Mouse (Mus musculus) neural tube, embryonic 14.5 days (tissue): ENCODE measurements around the gene Capn2. TPM values are rescaled to one million over a fixed set of nuclear protein-coding genes. Genes with fewer than 3 reads are reported as not detected.

ENCODE experiments used
- ATAC-seq: fragments of 200-750 bp; cut with Nextera tagmentation; 2 replicates; pipeline ENCODE4 v1.8.0; 2017; ENCODE audit warnings: low read depth, mild to moderate bottlenecking, moderate TSS enrichment, moderate library complexity
- H3K27ac ChIP-seq: fragments of 300-500 bp; sonication (generic); 2 replicates; pipeline ENCODE4 v1.5.1; 2014; ENCODE audit warnings: low read depth, mild to moderate bottlenecking, control low read depth, low read length, moderate library complexity, mixed read lengths
- H3K27me3 ChIP-seq: fragments of 300-500 bp; sonication (generic); 2 replicates; pipeline ENCODE4 v1.6.1; 2014; ENCODE audit warnings: low read length; ENCODE audit not compliant: control insufficient read depth, insufficient read depth
- H3K36me3 ChIP-seq: fragments of 300-500 bp; sonication (generic); 2 replicates; pipeline ENCODE4 v1.6.1; 2014; ENCODE audit warnings: low read length, mixed read lengths; ENCODE audit not compliant: control insufficient read depth, insufficient read depth
- H3K4me1 ChIP-seq: fragments of 300-500 bp; sonication (generic); 2 replicates; pipeline ENCODE4 v1.6.1; 2014; ENCODE audit warnings: low read length; ENCODE audit not compliant: control insufficient read depth, insufficient read depth
- H3K4me2 ChIP-seq: fragments of 300-500 bp; sonication (generic); 2 replicates; pipeline ENCODE4 v1.6.1; 2014; ENCODE audit warnings: mild to moderate bottlenecking, low read depth, low read length, control low read depth
- H3K4me3 ChIP-seq: fragments of 300-500 bp; sonication (generic); 2 replicates; pipeline ENCODE4 v1.5.1; 2014; ENCODE audit warnings: low read depth, low read length, control low read depth, mixed read lengths
- H3K9ac ChIP-seq: fragments of 300-500 bp; sonication (generic); replicated peaks from 2 replicates; pipeline ENCODE4 v1.6.1; 2014; ENCODE audit warnings: low read depth, mild to moderate bottlenecking, control low read depth, low read length, mixed read lengths
- H3K9me3 ChIP-seq: fragments of 300-500 bp; sonication (generic); 2 replicates; pipeline ENCODE4 v1.6.1; 2016; ENCODE audit warnings: low read length; ENCODE audit not compliant: control insufficient read depth
- WGBS: fragments of 180-500 bp; shearing (Covaris S2); extraction: QIAGEN DNeasy Blood & Tissue Kit; methylation state at CpG from one replicate; pipeline ENCODE4 v1.1.7; 2014; 5-methylcytosine and 5-hydroxymethylcytosine counted together
- polyA plus RNA-seq: library from polyadenylated mRNA; unstranded; fragments of >200 nt; fragmentation: Nextera tagmentation; extraction: Ambion mirVana; gene quantifications from 2 replicates; pipeline ENCODE4 v1.2.1, GENCODE M21; 2014

The Capn2 gene
- polyA plus RNA-seq, 1 experiment from 2014 or later = 64.8 TPM

DNA sequence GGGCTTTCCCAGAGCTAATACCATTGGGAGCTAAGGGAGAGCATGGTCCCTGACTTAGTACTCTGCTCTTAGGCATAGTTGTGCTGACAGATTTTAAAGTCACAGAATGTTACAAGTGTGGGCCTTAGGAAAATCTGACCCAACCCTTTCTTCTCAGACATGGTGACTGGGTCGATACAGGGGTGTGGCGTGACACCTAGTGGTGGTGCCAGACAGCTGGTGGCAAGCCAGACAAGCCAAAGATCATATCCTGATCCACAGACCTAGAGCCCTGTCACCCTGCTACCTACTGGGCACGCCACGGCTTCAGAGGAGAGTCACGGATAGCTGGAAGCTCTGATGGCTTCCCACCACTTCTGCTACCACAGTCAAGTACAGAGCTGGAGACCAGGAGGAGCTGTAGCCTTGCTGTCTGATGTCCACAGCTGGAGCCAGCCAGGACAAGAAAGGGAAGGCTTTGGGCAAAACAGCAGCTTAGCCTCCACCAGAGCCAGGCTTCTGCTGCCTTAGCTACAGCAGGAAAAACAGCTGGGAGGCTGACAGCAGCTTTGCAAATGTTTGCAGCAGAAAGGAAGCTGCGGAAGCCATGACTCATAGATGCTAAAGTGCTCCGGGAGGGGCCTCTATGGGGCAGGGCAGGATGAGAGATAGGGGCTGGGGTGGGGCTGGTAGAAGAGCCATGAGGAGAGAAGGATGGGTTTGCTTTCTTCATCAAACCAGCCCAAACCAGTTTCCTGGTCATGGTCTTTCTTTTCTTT is 11.0 kb downstream of the Capn2 start:
- Histone ChIP-seq H3K9me3 (no peaks in the 10 kb centered on the region), H3K4me3 (no peak overlapping the region), H3K27ac (no peak overlapping the region), H3K9ac (no peak overlapping the region), H3K27me3 (no peaks in the 10 kb centered on the region), H3K36me3 (peaks cover 15% of the 10 kb centered on the region), H3K4me2 (no peak overlapping the region), H3K4me1 (peaks cover 11% of the 10 kb centered on the region)
- WGBS = 71% methylated on average over 7 of the region's 7 CpGs
- peak; percentile 38; the same call in 1 of the 2 replicates for ATAC-seq

DNA sequence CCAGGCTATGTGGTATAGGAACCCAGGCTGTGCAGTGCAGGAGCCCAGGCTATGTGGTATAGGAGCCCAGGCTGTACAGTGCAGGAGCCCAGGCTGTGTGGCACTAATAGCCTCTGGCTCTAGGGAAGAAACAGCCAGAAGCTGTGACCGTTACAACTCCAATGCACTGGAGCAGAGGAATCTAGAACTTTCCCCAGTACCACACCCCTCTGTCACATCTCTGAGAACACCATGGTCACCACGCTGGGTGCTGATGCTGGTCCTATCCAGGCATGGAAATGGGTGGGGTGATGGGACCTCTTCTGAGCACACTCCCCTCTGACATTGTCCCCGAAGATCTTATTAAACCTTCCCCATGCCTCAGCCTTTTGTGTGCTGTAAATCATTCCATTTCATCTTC is 12.1 kb downstream of the Capn2 start:
- peaks cover 3% of the 10 kb centered on the region for H3K36me3 ChIP-seq
- H3K9me3 ChIP-seq = no peaks in the 10 kb centered on the region
- H3K27me3 ChIP-seq = no peaks in the 10 kb centered on the region
- no peak overlapping the region for H3K4me2 ChIP-seq
- no peak overlapping the region for H3K4me3 ChIP-seq
- no peak for ATAC-seq
- peaks cover 11% of the 10 kb centered on the region for H3K4me1 ChIP-seq
- H3K9ac ChIP-seq = no peak overlapping the region
- no peak overlapping the region for H3K27ac ChIP-seq
- 95% methylated on average over 3 of the region's 3 CpGs for WGBS

DNA sequence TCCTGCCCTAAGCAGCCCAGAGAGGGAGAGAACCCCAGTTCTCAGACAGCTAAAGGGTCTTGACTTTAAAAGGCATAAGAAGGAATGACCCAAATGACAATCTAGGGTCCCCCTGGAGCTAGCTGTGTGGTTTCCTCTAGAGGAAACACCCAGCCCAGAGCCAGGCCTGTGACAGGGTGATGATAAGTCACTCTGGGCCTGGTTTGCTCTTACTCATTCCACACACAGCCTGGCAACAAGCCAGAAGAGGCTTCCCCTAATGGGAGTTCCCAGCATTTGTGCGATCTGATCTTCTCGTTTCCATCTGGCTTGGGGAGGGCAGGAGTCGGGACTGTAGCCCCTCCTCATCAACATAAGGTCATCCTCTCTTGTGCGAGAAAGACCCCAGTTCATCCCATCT is 13.2 kb downstream of the Capn2 start:
- no peak for ATAC-seq
- Histone ChIP-seq H3K27me3 (no peaks in the 10 kb centered on the region), H3K9me3 (no peaks in the 10 kb centered on the region), H3K4me2 (no peak overlapping the region), H3K4me3 (no peak overlapping the region), H3K4me1 (peaks cover 11% of the 10 kb centered on the region), H3K27ac (peak overlapping the region; percentile 44; the same call in 1 of the 2 replicates), H3K9ac (no peak overlapping the region), H3K36me3 (no peaks in the 10 kb centered on the region; the same call in 1 of the 2 replicates)
- 15% methylated on average over 4 of the region's 4 CpGs for WGBS

DNA sequence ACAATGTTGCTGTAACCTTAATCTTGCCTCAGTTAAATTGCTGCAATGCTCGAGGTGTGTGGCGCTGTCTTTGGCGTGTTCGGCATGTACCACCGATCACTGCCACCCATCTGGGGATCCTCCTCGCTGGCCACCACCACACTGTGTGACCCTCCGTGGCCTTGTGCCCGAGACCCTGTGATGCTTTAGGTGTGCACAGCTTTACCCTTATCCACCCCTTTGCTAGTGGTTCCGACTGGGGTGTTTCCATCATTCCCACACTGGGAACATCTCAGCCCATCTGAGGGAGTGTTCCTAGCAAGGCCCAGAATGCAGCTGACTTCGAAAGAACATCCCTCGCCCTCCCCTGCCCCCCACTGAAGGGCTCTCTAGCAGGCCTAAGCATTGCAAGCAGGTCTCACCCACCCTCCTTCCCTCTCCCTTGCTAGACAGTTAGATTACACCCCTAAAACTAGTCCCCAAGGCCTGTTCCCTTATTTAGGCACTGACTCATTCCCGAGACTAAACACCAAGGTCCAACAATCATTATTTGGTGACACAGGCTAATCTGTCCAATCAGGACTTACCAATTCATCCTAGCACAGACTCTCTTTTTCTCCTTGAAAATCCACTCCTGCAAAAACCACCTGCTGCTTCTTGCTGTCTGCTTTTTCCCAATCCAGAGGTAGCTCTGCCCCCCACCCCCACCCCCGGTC is 14.1 kb downstream of the Capn2 start:
- H3K27me3 ChIP-seq = no peaks in the 10 kb centered on the region
- H3K9ac ChIP-seq = no peak overlapping the region
- 88% methylated on average over 13 of the region's 13 CpGs for WGBS
- no peak overlapping the region for H3K4me3 ChIP-seq
- H3K4me1 ChIP-seq = peaks cover 11% of the 10 kb centered on the region
- no peak for ATAC-seq
- H3K4me2 ChIP-seq = no peak overlapping the region
- H3K36me3 ChIP-seq = no peaks in the 10 kb centered on the region
- H3K9me3 ChIP-seq = no peaks in the 10 kb centered on the region
- 0 out of 2 replicates have a peak overlapping the region, but pooled peaks have one; percentile 44 for H3K27ac ChIP-seq

GRCm38 (mm10) chr1:182502491-182503050 is 14.8 kb downstream of the Capn2 start:
- H3K36me3 ChIP-seq = no peaks in the 10 kb centered on the region
- no peak overlapping the region for H3K9ac ChIP-seq
- ATAC-seq = no peak
- no peaks in the 10 kb centered on the region for H3K27me3 ChIP-seq
- no peak overlapping the region for H3K4me2 ChIP-seq
- no peak overlapping the region for H3K4me3 ChIP-seq
- WGBS = 94% methylated on average over 7 of the region's 7 CpGs
- no peaks in the 10 kb centered on the region for H3K9me3 ChIP-seq
- peaks cover 11% of the 10 kb centered on the region for H3K4me1 ChIP-seq
- no peak overlapping the region for H3K27ac ChIP-seq

DNA sequence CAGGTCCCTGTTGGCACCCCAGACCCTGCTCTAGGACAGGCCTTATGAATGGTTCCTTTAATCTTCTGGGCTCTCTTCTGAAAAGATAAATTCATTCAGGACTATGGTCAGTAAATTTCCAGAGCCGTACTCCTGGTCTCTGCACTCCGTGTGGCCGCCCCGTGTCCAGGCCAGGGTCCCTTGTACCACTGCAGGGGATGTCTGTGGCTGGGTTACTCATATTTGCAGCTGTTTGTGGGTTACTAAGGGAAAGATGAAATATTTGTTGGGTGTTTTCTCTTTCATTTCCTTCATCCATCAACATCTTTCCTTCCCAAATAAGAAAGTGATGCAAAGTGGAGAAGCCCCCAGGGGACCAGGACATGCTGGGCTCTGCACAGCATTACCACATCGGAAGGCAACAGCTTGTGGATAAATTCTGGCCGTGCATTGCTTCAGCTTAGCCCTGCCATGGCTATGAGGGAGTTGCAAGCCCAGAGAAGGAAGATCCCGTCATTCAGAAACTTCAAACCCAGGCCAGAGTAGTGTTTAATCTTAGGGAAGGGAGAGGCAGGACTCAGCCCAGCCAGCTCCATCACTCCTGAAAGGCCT is 15.5 kb downstream of the Capn2 start:
- Histone ChIP-seq H3K27me3 (no peaks in the 10 kb centered on the region), H3K36me3 (no peaks in the 10 kb centered on the region), H3K4me3 (no peak overlapping the region), H3K9me3 (no peaks in the 10 kb centered on the region), H3K27ac (no peak overlapping the region), H3K4me2 (no peak overlapping the region), H3K9ac (no peak overlapping the region), H3K4me1 (peaks cover 11% of the 10 kb centered on the region)
- 81% methylated on average over 7 of the region's 7 CpGs for WGBS
- ATAC-seq = no peak

GRCm38 (mm10) chr1:182500843-182501242 is 16.6 kb downstream of the Capn2 start:
- no peaks in the 10 kb centered on the region for H3K36me3 ChIP-seq
- H3K4me2 ChIP-seq = no peak overlapping the region
- WGBS = 83% methylated on average over 4 of the region's 4 CpGs

GRCm38 (mm10) chr1:182500224-182500623 is 17.2 kb downstream of the Capn2 start:
- no peak for ATAC-seq
- 68% methylated on average over 4 of the region's 4 CpGs for WGBS
- Histone ChIP-seq H3K36me3 (no peaks in the 10 kb centered on the region), H3K9me3 (no peaks in the 10 kb centered on the region), H3K4me2 (no peak overlapping the region), H3K27ac (no peak overlapping the region), H3K27me3 (no peaks in the 10 kb centered on the region), H3K4me3 (no peak overlapping the region), H3K4me1 (peaks cover 11% of the 10 kb centered on the region), H3K9ac (no peak overlapping the region)

More at GRCm38 (mm10) chr1:182500843-182501242, 16.6 kb downstream of the Capn2 start:
- H3K4me1 ChIP-seq = peaks cover 11% of the 10 kb centered on the region
- no peak overlapping the region for H3K27ac ChIP-seq
- H3K4me3 ChIP-seq = no peak overlapping the region
- ATAC-seq = no peak
- H3K9ac ChIP-seq = no peak overlapping the region
- H3K27me3 ChIP-seq = no peaks in the 10 kb centered on the region
- H3K9me3 ChIP-seq = no peaks in the 10 kb centered on the region
